Mouse (Mus musculus): ENCODE data around the gene Pak4. TPM values are rescaled to one million over a fixed set of nuclear protein-coding genes. Genes with fewer than 3 reads are reported as not detected.
A peak's percentile ranks its signal among the peaks of the same experiment; 100 is the strongest.
"Not testable (repeated sequence)": the region's sequence is repeated elsewhere in the genome, so short reads cannot be mapped to it uniquely, and the experiment has no call there.

The Pak4 gene
- total RNA-seq, 2 experiments from 2014 or later, result 11.7 to 13.0 TPM

DNA sequence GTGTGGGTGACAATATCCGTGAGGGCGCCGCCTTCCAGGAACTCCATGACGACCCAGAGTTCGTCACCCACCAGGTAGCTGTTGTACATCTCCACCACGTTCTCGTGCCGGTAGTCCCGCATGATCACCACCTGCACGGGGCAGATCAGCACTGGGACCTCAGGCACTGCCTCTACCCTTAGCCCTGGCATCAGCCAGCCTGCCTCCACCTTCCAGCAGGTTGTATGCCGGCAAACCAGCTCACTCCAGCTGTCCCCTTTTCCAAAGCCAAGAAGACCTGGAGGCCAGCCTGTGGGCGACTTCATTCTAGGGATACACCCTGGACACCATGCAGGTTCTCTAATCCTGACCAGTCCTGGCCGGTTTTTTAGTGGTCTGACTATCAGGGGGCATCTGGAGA lies 35.0 kb downstream of the Pak4 start:
- no peak for DNase-seq (ENCODE audit: low spot score in 2 of 2)

DNA sequence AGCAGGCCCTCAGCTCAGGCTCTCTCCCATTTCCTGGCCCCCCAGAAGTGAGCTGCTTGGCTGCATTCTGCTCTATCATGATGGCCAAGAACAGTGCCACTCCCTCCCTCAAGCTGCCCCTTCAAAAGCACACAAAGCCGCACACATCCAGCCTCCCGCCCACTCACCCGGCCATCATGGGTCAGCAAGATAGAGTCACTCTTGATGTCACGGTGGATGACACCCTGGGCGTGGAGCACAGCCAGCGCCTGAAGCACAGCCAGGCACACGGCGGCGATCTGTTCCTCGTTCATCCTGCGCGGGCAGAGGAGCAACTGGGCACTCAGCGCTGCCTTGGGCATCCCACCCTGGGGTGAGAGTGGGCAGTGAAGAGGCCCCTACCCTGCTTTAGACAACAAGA lies 35.6 kb downstream of the Pak4 start:
- no peak for DNase-seq (ENCODE audit: low spot score in 2 of 2)

DNA sequence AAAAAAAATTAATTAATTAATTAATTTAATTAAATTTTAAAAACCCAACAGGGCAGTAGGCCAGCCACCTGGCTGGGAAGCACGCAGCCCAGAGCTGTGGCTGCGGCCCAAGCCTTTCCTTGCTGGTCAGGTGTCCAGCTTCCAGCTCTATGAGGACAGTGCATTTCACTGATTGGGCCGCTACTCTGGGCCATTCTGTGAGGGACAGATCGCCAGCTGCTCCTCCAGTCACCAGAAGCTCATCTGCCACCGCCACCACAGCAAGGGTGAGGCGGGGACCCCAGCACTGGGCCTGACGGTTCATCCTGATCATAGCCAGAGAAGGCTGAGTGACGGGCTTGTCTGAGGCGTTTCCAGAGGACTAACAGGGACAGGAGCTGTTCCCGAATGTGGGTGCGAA lies 36.0 kb downstream of the Pak4 start:
- DNase-seq (ENCODE audit: low spot score in 2 of 2), result no peak

DNA sequence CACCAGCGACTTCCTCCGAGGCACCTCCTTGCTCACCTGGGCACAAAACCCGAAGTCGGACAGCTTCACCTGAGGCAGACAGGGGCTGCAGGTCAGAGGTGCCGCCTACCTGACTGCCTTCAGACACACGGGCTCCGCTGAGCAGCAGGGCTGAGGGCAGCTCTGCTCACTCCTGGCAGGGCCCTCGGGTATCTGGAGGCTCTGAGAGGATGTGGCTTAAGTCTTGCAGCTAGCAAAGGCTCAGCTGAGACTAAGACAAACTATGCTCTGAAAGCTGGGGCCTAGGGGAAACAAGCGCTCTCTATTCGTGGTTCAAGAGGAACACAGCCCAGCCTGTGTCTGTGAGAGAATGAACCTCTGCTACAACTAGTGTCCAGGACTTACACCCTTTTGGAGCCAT lies 37.1 kb downstream of the Pak4 start:
- peak in 1 of 2 experiments; percentile 23 for DNase-seq (ENCODE audit: low spot score in 2 of 2)

DNA sequence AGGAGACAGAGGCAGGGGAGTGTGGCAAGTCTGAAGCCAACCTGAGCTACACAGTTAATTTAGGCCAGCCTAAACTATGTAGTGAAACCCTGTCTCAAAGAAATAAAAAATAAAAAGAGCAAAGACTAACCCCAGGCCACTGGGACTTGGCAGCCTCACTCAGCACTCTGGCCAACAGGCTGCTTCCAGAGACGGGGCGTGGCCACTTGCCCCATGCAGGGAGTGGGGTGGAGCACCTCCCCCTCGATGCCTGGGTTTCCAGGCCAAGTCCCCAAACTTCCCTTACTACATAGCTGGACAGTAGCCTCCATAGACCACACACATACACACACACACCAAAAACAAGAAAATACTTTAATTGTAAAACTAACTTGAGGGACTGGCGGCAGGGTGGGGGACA lies 39.5 kb downstream of the Pak4 start:
- DNase-seq (ENCODE audit: low spot score in 2 of 2), result peak in 1 of 2 experiments; percentile 20

GRCm38 (mm10) chr7:28557708-28558107 lies 40.3 kb downstream of the Pak4 start:
- DNase-seq (ENCODE audit: low spot score in 2 of 2), result peak in 1 of 2 experiments; percentile 26

GRCm38 (mm10) chr7:28557069-28557468 lies 40.9 kb downstream of the Pak4 start:
- no peak for DNase-seq (ENCODE audit: low spot score in 2 of 2)

DNA sequence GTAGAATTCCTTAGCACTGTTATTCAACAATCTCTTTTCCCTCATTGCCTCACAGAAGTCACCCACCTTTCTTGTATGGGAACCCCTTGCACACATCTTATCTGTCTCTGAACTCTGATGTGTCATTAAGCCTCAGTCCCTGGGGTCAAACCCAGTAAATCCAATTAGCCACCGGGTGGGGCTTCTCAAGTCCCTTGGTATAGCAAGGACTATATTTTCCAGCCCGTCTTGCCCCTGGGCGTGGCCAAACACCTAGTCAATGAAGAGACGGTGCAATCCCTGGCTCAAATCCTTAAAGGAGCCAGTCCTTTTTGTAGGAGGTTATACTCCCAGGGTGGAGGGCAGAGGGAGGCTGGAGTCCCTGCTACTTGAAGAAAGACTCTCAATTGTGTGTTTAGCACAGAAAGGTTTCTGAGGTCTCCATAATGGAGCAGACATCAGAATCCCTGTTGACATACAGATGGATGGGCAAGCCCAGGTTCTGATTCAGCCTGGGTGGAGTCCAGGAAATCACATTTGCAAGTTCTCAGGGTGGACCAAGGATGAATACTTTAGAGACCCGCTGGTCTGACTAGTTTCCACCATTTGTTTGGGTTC lies 41.9 kb downstream of the Pak4 start:
- DNase-seq (ENCODE audit: low spot score in 2 of 2), result no peak

- no peak for DNase-seq (ENCODE audit: low spot score in 2 of 2)
These were observed 44.9 kb downstream of the Pak4 start for GRCm38 (mm10) chr7:28553076-28553475.

- DNase-seq (ENCODE audit: low spot score in 2 of 2), result peak in 1 of 2 experiments; percentile 11
These were observed 50.4 kb downstream of the Pak4 start for GRCm38 (mm10) chr7:28547628-28548027.

GRCm38 (mm10) chr7:28547154-28547553 lies 50.8 kb downstream of the Pak4 start, which contains the start of gene Nccrp1:
Gene Nccrp1 (minus strand): TSS chr7:28547254.
- no peak for DNase-seq (ENCODE audit: low spot score in 2 of 2)

- DNase-seq (ENCODE audit: low spot score in 2 of 2), result no peak
These were observed 51.3 kb downstream of the Pak4 start for GRCm38 (mm10) chr7:28546649-28547048.

DNA sequence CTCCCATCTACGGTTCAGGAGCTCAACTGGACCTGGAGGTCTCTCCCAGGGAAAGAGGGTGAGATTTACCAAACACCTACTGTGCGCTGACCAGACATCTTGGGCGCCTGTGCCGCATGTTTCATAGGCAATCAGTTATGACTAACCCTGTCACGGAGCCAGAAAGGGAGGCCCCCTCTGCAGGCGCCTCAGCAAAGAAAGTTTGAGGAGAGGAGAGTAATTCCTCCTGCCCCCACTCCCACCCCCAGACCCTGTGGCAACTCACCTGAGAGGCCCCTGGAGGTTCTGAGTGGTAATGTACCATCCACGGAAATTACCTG lies 52.1 kb downstream of the Pak4 start:
- DNase-seq (ENCODE audit: low spot score in 2 of 2), result no peak

DNA sequence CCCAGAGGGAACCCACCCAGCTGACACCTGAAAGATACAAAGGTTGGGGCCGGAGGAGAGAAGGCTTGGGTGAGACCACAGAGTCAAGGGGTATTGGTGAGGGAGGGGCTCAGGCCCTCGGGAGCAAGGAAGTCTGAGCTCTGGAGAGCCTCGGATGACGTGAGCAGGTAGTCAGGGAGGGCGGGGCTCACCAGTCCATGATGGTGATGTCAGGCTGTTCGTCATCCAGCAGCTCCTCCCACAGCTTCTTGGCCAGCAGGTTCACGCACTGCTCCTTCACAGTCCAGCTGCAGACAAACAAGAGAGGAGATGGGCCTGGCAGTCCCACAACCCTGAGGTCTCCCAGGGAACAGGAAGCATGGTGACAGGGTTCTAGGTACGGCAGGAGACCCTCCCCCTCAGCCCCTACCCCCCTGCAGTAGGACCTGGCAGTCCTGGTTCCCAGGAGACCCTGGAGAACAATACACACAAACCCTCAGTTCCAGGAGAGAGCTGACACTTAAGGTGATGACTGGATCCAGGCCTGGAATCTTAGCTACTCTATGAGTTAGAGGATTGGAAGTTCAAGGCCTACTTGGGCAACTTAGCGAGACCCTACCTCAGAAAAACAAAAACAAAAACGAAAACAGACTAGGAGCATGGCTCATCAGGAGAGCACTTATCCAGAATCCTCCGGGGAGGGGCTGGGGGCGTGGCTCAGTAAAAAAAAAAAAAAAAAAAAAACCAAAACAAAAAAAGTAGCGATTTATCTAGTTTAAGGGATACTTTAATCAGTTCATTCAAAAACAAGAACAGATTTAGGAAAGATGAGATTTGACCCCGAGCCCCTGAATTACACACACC lies 52.7 kb downstream of the Pak4 start:
- no peak for DNase-seq (ENCODE audit: low spot score in 2 of 2)

GRCm38 (mm10) chr7:28544051-28544601 lies 53.9 kb downstream of the Pak4 start:
- no peak for DNase-seq (ENCODE audit: low spot score in 2 of 2)

DNA sequence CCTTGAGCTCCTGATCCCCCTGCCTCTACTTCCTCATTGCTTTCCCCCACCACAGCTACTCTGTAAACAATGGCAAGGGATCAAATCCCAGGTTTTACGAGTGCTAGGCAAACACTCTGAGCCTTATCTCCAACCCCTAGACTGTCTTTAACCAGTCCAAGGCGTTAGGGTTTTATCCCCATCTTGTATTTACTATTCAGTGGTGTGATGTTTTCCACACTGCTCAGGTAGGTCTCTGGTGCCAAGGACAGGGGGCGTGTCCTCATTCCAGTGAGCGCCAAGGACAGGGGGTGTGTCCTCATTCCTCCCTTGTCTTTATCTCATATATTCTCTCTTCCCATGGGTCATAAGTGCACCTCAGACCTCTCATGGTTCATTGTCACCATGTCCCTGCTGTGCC lies 57.5 kb downstream of the Pak4 start, which contains the start of gene Sycn:
TSS of gene Sycn (plus strand) at position 360 of the 400 bp plus-strand sequence.
- no peak for DNase-seq (ENCODE audit: low spot score in 2 of 2)

DNA sequence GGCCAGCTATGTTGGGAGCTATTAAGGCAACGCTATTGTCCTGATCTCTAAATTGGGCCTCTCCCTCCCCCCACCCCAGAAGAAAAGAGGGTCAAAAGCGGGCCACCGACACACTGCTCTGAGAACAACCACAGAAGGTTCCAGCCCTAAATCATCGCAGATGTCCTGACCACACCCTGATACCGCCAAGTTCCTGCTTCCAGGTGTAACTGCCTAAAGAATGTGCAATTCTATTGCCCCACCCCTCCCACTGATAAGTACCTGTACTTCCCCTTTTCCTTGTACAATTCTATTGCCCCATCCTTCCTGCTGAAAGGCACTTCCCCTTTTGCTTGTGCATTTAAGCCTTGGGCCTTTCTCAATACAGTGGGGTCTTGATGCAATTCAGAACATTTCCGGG lies 59.1 kb downstream of the Pak4 start:
- not testable (repeated sequence) for DNase-seq (ENCODE audit: low spot score in 2 of 2)

GRCm38 (mm10) chr7:28532005-28532404 lies 66.0 kb downstream of the Pak4 start:
- no peak for DNase-seq (ENCODE audit: low spot score in 2 of 2)

- DNase-seq (ENCODE audit: low spot score in 2 of 2), result peak; percentile 71 to 74
These were observed 69.9 kb downstream of the Pak4 start for GRCm38 (mm10) chr7:28527922-28528719.

DNA sequence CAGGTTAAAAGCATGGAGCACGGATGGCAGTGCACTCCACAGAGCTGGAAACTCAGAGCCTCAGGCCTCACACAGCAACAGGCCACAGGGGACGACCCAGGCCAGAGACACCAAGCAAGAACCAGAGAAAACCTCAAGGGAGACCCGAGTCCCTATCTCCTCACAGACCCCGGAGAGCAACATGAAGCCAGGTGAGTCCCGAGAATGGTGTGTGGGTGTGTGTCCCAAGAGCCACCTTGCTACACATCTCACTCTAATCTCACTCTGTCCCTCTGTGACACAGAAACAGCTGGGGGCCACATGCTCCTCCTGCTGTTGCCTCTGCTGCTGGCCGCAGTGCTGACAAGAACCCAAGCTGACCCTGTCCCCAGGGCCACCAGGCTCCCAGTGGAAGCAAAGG lies 75.4 kb downstream of the Pak4 start, which contains the start of gene Ifnl3:
TSS of gene Ifnl3 (plus strand) at position 301 of the 400 bp plus-strand sequence.
- not testable (repeated sequence) for DNase-seq (ENCODE audit: low spot score in 2 of 2)

- no peak for DNase-seq (ENCODE audit: low spot score in 2 of 2)
These were observed 86.5 kb downstream of the Pak4 start for GRCm38 (mm10) chr7:28511441-28511840.
